Mouse (Mus musculus) limb, embryonic 14.5 days (tissue): Measurements from ENCODE around the gene Hoxc9. TPM values are rescaled to one million over a fixed set of nuclear protein-coding genes. Genes with fewer than 3 reads are reported as not detected.

Experiments
- ATAC-seq: fragments of 200-750 bp; cut with Nextera tagmentation; 2 replicates; pipeline ENCODE4 v1.8.0; 2017; ENCODE audit warnings: low read depth, moderate number of reproducible peaks, moderate TSS enrichment; ENCODE audit not compliant: low FRiP score
- DNase-seq: peaks from one replicate; pipeline ENCODE4 v3.0.0-alpha.2; 2015; ENCODE audit warnings: low spot score
- H3K27ac ChIP-seq: fragments of 300-500 bp; sonication (generic); replicated peaks from 2 replicates; pipeline ENCODE4 v1.5.1; 2014; ENCODE audit warnings: low read depth, mild to moderate bottlenecking, low read length, moderate library complexity, mixed read lengths
- H3K27me3 ChIP-seq: fragments of 300-500 bp; sonication (generic); 2 replicates; pipeline ENCODE4 v1.6.1; 2014; ENCODE audit warnings: low read length, mixed read lengths; ENCODE audit not compliant: control insufficient read depth, insufficient read depth
- H3K36me3 ChIP-seq: fragments of 300-500 bp; sonication (generic); 2 replicates; pipeline ENCODE4 v1.6.1; 2014; ENCODE audit warnings: mild to moderate bottlenecking, low read length, moderate library complexity, mixed read lengths; ENCODE audit not compliant: control insufficient read depth, insufficient read depth
- H3K4me1 ChIP-seq: fragments of 300-500 bp; sonication (generic); 2 replicates; pipeline ENCODE4 v1.6.1; 2014; ENCODE audit warnings: antibody characterized with exemption, low read length, mixed read lengths; ENCODE audit not compliant: control insufficient read depth, insufficient read depth
- H3K4me2 ChIP-seq: fragments of 300-500 bp; sonication (generic); replicated peaks from 2 replicates; pipeline ENCODE4 v1.6.1; 2014; ENCODE audit warnings: low read depth, mild to moderate bottlenecking, low read length, moderate library complexity; ENCODE audit not compliant: severe bottlenecking
- H3K4me3 ChIP-seq: fragments of 300-500 bp; sonication (generic); replicated peaks from 2 replicates; pipeline ENCODE4 v1.5.1; 2014; ENCODE audit warnings: low read length
- H3K9ac ChIP-seq: fragments of 300-500 bp; sonication (generic); 2 replicates; pipeline ENCODE4 v1.6.1; 2014; ENCODE audit warnings: mild to moderate bottlenecking, low read depth, low read length, moderate library complexity; ENCODE audit not compliant: severe bottlenecking
- H3K9me3 ChIP-seq: fragments of 300-500 bp; sonication (generic); 2 replicates; pipeline ENCODE4 v1.6.1; 2016; ENCODE audit warnings: low read length; ENCODE audit not compliant: control insufficient read depth
- POLR2A ChIP-seq: fragments of 200-500 bp; IDR thresholded peaks from 2 replicates; pipeline ENCODE4 v1.8.0; 2012; ENCODE audit warnings: inconsistent platforms, mild to moderate bottlenecking, moderate library complexity, borderline replicate concordance; ENCODE audit not compliant: insufficient read depth, insufficient read length; ENCODE audit errors: extremely low read depth
- WGBS: fragments of 180-500 bp; shearing (Covaris S2); extraction: QIAGEN DNeasy Blood & Tissue Kit; methylation state at CpG from one replicate; pipeline ENCODE4 v1.1.7; 2014; 5-methylcytosine and 5-hydroxymethylcytosine counted together
- polyA plus RNA-seq, 2 experiments: library from polyadenylated mRNA; depleted of rRNA in 1 of 2; stranded (reverse) in 1 of 2; unstranded in 1 of 2; fragments of >200 nt; fragmentation: Nextera tagmentation in 1 of 2; extraction: Ambion mirVana in 1 of 2; gene quantifications; 2 replicates each; pipeline versions ENCODE4 v1.2.1 to v1.2.3; 2012 to 2014

Hoxc9 gene
- polyA plus RNA-seq, 2 experiments, result 1.1 to 2.1 TPM

DNA sequence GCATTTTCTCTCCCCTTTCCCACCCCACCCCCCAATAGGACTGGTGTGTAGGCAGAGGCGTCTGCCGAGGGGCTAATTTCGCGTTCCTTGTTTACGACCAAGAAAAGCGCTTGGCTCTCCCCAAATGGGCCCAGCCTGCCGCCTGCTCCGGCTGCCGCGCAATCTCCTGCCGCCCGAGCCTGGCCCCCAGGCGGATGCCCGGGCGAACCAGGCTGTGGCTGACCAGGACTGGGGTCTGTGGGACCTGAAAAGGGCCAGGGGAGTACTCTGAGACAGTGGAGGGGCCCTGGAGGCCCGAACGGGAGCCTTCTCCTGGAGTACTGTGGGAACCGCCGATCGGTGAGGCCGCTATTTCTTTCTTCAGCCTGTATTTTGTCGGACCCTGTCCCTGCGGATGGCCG is 24.3 kb downstream of the Hoxc9 start:
- Histone ChIP-seq H3K4me3 (peak overlapping the region; percentile 45), H3K4me1 (peaks cover 24% of the 10 kb centered on the region)
- TF ChIP-seq POLR2A, result no peak

DNA sequence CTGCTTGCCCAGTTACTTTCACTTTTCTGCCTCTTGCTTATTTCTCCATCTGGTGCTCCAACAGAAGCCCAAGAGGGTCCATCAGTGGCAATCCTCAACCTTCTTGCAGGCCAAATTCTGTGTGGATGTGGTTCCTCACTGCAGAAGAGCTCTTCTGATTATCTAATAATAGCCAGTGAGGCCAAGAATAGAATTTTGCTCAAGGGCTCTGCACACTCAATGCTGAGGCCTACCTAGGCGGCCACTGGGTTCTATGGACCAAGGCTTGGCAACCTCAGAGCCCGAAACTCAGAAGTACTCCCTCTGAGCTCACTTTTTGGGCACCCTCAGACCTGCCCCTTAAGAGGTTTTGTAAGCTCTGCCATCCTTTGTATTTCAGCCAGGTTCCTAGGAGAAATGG is 25.1 kb downstream of the Hoxc9 start:
- DNase-seq (no peak), ATAC-seq (no peak)
- TF ChIP-seq POLR2A, result no peak
- Histone ChIP-seq H3K4me3 (no peak overlapping the region), H3K27ac (no peak overlapping the region), H3K4me1 (peaks cover 24% of the 10 kb centered on the region), H3K36me3 (no peaks in the 10 kb centered on the region), H3K9ac (no peak overlapping the region), H3K4me2 (peak overlapping the region; percentile 69; the same call in 1 of the 2 replicates), H3K27me3 (peaks cover 95% of the 10 kb centered on the region), H3K9me3 (no peaks in the 10 kb centered on the region)
- 50% methylated on average over 2 of the region's 2 CpGs for WGBS

More for the DNA sequence above, 24.3 kb downstream of the Hoxc9 start:
- Histone ChIP-seq H3K27me3 (peaks cover 95% of the 10 kb centered on the region), H3K9ac (peak overlapping the region; percentile 49), H3K27ac (no peak overlapping the region), H3K9me3 (no peaks in the 10 kb centered on the region), H3K36me3 (no peaks in the 10 kb centered on the region), H3K4me2 (peak overlapping the region; percentile 69)
- WGBS, result 3% methylated on average over 23 of the region's 24 CpGs
- DNase-seq (no peak), ATAC-seq (no peak)

DNA sequence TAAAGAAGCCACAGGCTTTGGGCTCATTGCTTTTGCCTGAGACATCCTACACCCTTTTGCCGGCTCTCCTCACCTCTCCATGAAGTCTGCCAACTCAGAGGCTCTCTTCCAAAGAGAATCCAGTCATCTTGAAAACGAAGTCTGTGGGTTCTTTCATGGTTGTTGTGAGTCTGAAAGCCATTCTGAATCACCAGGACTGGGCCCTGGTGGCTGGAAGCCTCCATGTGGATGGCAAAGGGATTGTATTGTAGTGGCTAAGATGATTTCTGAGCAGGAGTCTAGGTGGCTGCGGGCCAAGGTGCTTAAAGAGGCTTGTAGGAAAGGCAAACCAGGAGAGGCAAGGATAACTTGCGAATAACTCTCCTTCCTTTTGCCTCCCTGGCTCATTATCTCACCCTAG is 25.9 kb downstream of the Hoxc9 start:
- WGBS, result 29% methylated on average over 4 of the region's 4 CpGs
- H3K27ac ChIP-seq, result no peak overlapping the region
- no peak overlapping the region for H3K9ac ChIP-seq
- peaks cover 24% of the 10 kb centered on the region for H3K4me1 ChIP-seq
- no peak for ATAC-seq
- H3K27me3 ChIP-seq, result peaks cover 97% of the 10 kb centered on the region
- H3K4me3 ChIP-seq, result no peak overlapping the region
- no peak for DNase-seq
- H3K4me2 ChIP-seq, result no peak overlapping the region
- TF ChIP-seq POLR2A, result no peak
- no peaks in the 10 kb centered on the region for H3K9me3 ChIP-seq
- no peaks in the 10 kb centered on the region for H3K36me3 ChIP-seq

DNA sequence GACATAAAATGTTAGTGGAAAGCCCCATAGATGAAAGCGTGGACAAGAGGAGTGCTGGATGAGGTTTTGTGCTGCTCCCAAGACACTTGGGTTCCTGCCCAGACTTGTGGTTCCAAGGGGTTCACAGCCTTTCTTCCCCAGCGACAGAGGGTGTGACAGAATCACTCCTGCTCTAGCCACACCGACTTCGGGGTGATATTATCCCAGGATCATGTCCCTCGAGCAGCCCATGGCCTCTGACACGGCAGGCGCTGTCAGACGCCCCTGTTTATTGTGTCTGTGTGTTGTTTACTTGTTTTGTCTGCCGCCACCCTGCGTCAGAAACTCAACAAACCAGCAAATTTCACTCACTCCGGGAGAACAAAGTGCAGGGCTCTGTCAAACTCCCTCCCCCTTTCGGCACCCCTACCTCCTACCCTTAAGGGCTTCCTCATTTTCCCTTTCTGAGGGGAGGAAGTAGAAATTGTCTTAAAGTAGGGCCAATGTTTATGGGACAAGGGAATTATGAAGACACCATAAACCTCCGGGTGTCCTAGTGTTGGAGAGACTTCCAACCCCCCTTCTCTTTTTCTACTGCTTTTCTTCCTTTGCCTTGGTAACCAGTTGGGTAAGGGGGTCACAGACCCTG is 26.7 kb downstream of the Hoxc9 start:
- no peak for ATAC-seq
- H3K27ac ChIP-seq, result no peak overlapping the region
- H3K4me3 ChIP-seq, result no peak overlapping the region
- no peak overlapping the region for H3K9ac ChIP-seq
- DNase-seq, result no peak
- no peak overlapping the region; the same call in 1 of the 2 replicates for H3K4me2 ChIP-seq
- whole genome bisulfite sequencing, result 15% methylated on average over 13 of the region's 13 CpGs
- peaks cover 97% of the 10 kb centered on the region for H3K27me3 ChIP-seq
- no peaks in the 10 kb centered on the region for H3K36me3 ChIP-seq
- H3K4me1 ChIP-seq, result peaks cover 21% of the 10 kb centered on the region
- H3K9me3 ChIP-seq, result no peaks in the 10 kb centered on the region
- no peak for TF ChIP-seq POLR2A

- ATAC-seq (peak; percentile 45; the same call in 1 of the 2 replicates), DNase-seq (no peak)
- H3K4me3 ChIP-seq, result no peak overlapping the region
- no peak overlapping the region for H3K27ac ChIP-seq
- H3K9me3 ChIP-seq, result no peaks in the 10 kb centered on the region
- TF ChIP-seq POLR2A, result no peak
- H3K36me3 ChIP-seq, result no peaks in the 10 kb centered on the region
- WGBS, result 2% methylated on average over 17 of the region's 17 CpGs
- peaks cover 6% of the 10 kb centered on the region; the same call in 1 of the 2 replicates for H3K4me1 ChIP-seq
- H3K27me3 ChIP-seq, result peaks cover 97% of the 10 kb centered on the region
- H3K4me2 ChIP-seq, result peak overlapping the region; percentile 2; the same call in 1 of the 2 replicates
- H3K9ac ChIP-seq, result no peak overlapping the region
Observed at GRCm38 (mm10) chr15:103005308-103005707, 29.1 kb downstream of the Hoxc9 start.

- no peak overlapping the region for H3K4me3 ChIP-seq
- TF ChIP-seq POLR2A, result no peak
- DNase-seq (no peak), ATAC-seq (no peak)
- no peaks in the 10 kb centered on the region for H3K9me3 ChIP-seq
- peaks cover 6% of the 10 kb centered on the region; the same call in 1 of the 2 replicates for H3K4me1 ChIP-seq
- no peaks in the 10 kb centered on the region for H3K36me3 ChIP-seq
- 11% methylated on average over 5 of the region's 5 CpGs for WGBS
- H3K27me3 ChIP-seq, result peaks cover 97% of the 10 kb centered on the region
- peak overlapping the region; percentile 2 for H3K4me2 ChIP-seq
- H3K9ac ChIP-seq, result no peak overlapping the region
- no peak overlapping the region for H3K27ac ChIP-seq
Observed at GRCm38 (mm10) chr15:103005797-103006196, 29.6 kb downstream of the Hoxc9 start.
